ENCODE assay signal across 8 mouse cellular contexts in the genomic region with DNA sequence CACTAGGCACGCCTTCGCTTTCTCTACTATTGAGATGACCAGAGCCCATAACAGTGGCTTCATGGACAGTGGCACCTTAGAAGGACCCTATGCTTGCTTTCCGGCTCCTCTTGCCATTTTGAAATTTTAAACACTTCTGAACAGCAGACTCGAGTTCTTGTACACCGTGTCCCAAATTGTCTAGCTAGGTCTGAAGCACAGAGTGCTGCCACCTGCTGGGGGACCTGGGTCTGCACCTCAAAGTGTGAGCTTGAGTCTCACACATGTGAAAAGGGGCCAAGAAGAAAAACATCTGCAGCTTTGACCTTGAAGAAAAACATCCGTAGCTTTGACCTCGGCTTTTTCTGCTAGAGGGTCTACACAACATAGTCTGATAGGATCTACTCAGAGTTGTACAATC. TPM values are rescaled to one million over a fixed set of nuclear protein-coding genes. Genes with fewer than 3 reads are reported as not detected.
A peak's percentile ranks its signal among the peaks of the same experiment; 100 is the strongest.
DNase-seq lines count a peak whose midpoint lies in the region; ATAC-seq and TF ChIP-seq lines count a peak whose summit lies in the region.

No protein-coding gene starts in this region.

- no peaks in the 10 kb centered on the region for H3K27me3 ChIP-seq in hindbrain, postnatal 0 days (ENCODE audit: insufficient read depth, low read length)
- no peaks in the 10 kb centered on the region for H3K27me3 ChIP-seq in liver, embryonic 14.5 days (ENCODE audit: control insufficient read depth, insufficient read depth, low read length)

- H3K27ac ChIP-seq in hindbrain, postnatal 0 days = no peak overlapping the region
- no peak overlapping the region for H3K27ac ChIP-seq in liver, embryonic 14.5 days

- peak; percentile 57 to 85 for DNase-seq in adrenal gland, adult (ENCODE audit: inconsistent age in 2 of 2, low spot score in 1 of 2)
- DNase-seq in adrenal gland, adult 8-10 months = no peak
- DNase-seq in urinary bladder, postnatal 25 days (ENCODE audit: low spot score) = peak; percentile 68
- no peak for DNase-seq in urinary bladder, adult 2 months (ENCODE audit: low spot score)
- peak; percentile 76 for DNase-seq in embryo, embryonic 11 days
- peak; percentile 82 for DNase-seq in hindbrain, postnatal 0 days (ENCODE audit: low spot score)
- no peak for DNase-seq in liver, embryonic 14.5 days (ENCODE audit: low read depth in 3 of 3, low spot score in 3 of 3)
- peak; percentile 68 to 71 for DNase-seq in right cerebral cortex, adult 2 months (ENCODE audit: low spot score in 2 of 2)

- no peak for ATAC-seq in hindbrain, postnatal 0 days
- peak; percentile 46; the same call in 1 of the 2 replicates for ATAC-seq in liver, embryonic 14.5 days (ENCODE audit: insufficient read depth)

- no peak overlapping the region for H3K4me3 ChIP-seq in hindbrain, postnatal 0 days (ENCODE audit: low read length)
- no peak overlapping the region for H3K4me3 ChIP-seq in liver, embryonic 14.5 days (ENCODE audit: insufficient read depth in 1 of 2, low read depth in 2 of 2, low read length in 2 of 2)

- 62% methylated on average over 7 of the region's 7 CpGs for WGBS in hindbrain, postnatal 0 days
- WGBS in liver, embryonic 14.5 days (ENCODE audit: insufficient replicate concordance) = 29% methylated on average over 7 of the region's 7 CpGs

- H3K36me3 ChIP-seq in hindbrain, postnatal 0 days (ENCODE audit: insufficient read depth, low read length) = peaks cover 18% of the 10 kb centered on the region; the same call in 1 of the 2 replicates
- H3K36me3 ChIP-seq in liver, embryonic 14.5 days (replicated peaks; ENCODE audit: control insufficient read depth, insufficient read depth, low read depth) = no peaks in the 10 kb centered on the region

- TF ChIP-seq CTCF in hindbrain, postnatal 0 days (IDR thresholded peaks at IDR 0.05; ENCODE audit: low read depth) = peak; percentile 81
- peak; percentile 91 for TF ChIP-seq CTCF in liver, embryonic 14.5 days (IDR thresholded peaks at IDR 0.05; ENCODE audit: low read depth)

- no peaks in the 10 kb centered on the region for H3K4me1 ChIP-seq in hindbrain, postnatal 0 days (ENCODE audit: insufficient read depth, low read length)
- H3K4me1 ChIP-seq in liver, embryonic 14.5 days (replicated peaks; ENCODE audit: control insufficient read depth in 2 of 2, insufficient read depth in 2 of 2, low read length in 1 of 2) = 0 out of 4 replicates have a peak, but pooled peaks cover 0 to 3% of the 10 kb centered on the region in 2 experiments

- H3K9ac ChIP-seq in hindbrain, postnatal 0 days (replicated peaks; ENCODE audit: low read length) = no peak overlapping the region
- H3K9ac ChIP-seq in liver, embryonic 14.5 days (replicated peaks) = no peak overlapping the region

- no peaks in the 10 kb centered on the region for H3K9me3 ChIP-seq in hindbrain, postnatal 0 days (ENCODE audit: low read length)
- no peaks in the 10 kb centered on the region for H3K9me3 ChIP-seq in liver, embryonic 14.5 days (ENCODE audit: control insufficient read depth, low read length)

- TF ChIP-seq EP300 in liver, embryonic 14.5 days (IDR thresholded peaks at IDR 0.05; ENCODE audit: low read depth) = no peak

- H3K4me2 ChIP-seq in hindbrain, postnatal 0 days (ENCODE audit: low read depth, low read length) = no peak overlapping the region
- no peak overlapping the region for H3K4me2 ChIP-seq in liver, embryonic 14.5 days (ENCODE audit: low read depth)

RNA-seq across cellular contexts. Expression of gene Tsku, which starts 13.1 kb away (rescaled TPM):
- total RNA-seq in adrenal gland, adult 8-10 months (2022) = 10 to 100 TPM; 18.2 to 42.9 (median 31.6) TPM
- polyA plus RNA-seq in urinary bladder, adult 2 months (2012; rRNA removed) = 199 and 219 TPM in 2 replicates
- total RNA-seq in hindbrain, postnatal 0 days (2014; rRNA removed) = 37.6 and 48.8 TPM in 2 replicates
- polyA plus RNA-seq in hindbrain, postnatal 0 days (2015; fragmentation: Nextera tagmentation; extraction: Ambion mirVana) = 9.4 and 11.1 TPM in 2 replicates
- 1.9 and 2.1 TPM in 2 replicates for polyA plus RNA-seq in liver, embryonic 14.5 days (2012; rRNA removed)
- 1.7 and 1.9 TPM in 2 replicates for polyA plus RNA-seq in liver, embryonic 14.5 days (2014; fragmentation: Nextera tagmentation; extraction: Ambion mirVana)

RNA-seq across cellular contexts. Expression of gene Acer3, which starts 27.0 kb away (rescaled TPM):
- total RNA-seq in adrenal gland, adult 8-10 months (2022) = 10 to 100 TPM; 15.1 to 32.7 (median 18.5) TPM
- 26.7 and 32.4 TPM in 2 replicates for polyA plus RNA-seq in urinary bladder, adult 2 months (2012; rRNA removed)
- total RNA-seq in hindbrain, postnatal 0 days (2014; rRNA removed) = 14.7 and 18.1 TPM in 2 replicates
- 24.9 and 26.8 TPM in 2 replicates for polyA plus RNA-seq in hindbrain, postnatal 0 days (2015; fragmentation: Nextera tagmentation; extraction: Ambion mirVana)
- 7.5 and 13.8 TPM in 2 replicates for polyA plus RNA-seq in liver, embryonic 14.5 days (2012; rRNA removed)
- polyA plus RNA-seq in liver, embryonic 14.5 days (2014; fragmentation: Nextera tagmentation; extraction: Ambion mirVana) = 24.0 and 26.5 TPM in 2 replicates

Comparison
In these comparisons a context has a peak if more than half of its experiments do, and no peak if none do; other contexts are left out.
1. DNase-seq: peak in adrenal gland, adult (2 of 2), urinary bladder, postnatal 25 days (single experiment), embryo, embryonic 11 days (single experiment), hindbrain, postnatal 0 days (single experiment) and right cerebral cortex, adult 2 months (2 of 2); none in adrenal gland, adult 8-10 months (single experiment), urinary bladder, adult 2 months (single experiment) and liver, embryonic 14.5 days (0 of 3).
2. RNA of gene Tsku, which starts 13.1 kb away (polyA plus RNA-seq): 199 to 219 TPM in urinary bladder, adult 2 months; 9.4 to 11.1 TPM in hindbrain, postnatal 0 days and 1.7 to 2.1 TPM in liver, embryonic 14.5 days; every median in the first group is over 10 times any median in the second.